Mouse (Mus musculus): ENCODE measurements around the gene Sucla2.

GRCm38 (mm10) chr14:73477077-73477476 lies 48.0 kb upstream of the Sucla2 start:
- TF ChIP-seq CTCF (IDR thresholded peaks at IDR 0.05; ENCODE audit: control insufficient read depth, insufficient read depth, insufficient replicate concordance, low read depth, low read length) (no peak), POLR2A (IDR thresholded peaks at IDR 0.05; ENCODE audit: control insufficient read depth, low read depth, low read length) (no peak)
